Mouse (Mus musculus) large intestine, adult 2 months (tissue): Measurements from ENCODE around the gene Olfr1282. TPM values are rescaled to one million over a fixed set of nuclear protein-coding genes. Genes with fewer than 3 reads are reported as not detected.
"Not testable (repeated sequence)": the region's sequence is repeated elsewhere in the genome, so short reads cannot be mapped to it uniquely, and the experiment has no call there.

ENCODE experiments used
- DNase-seq: peaks from one replicate; pipeline ENCODE4 v3.0.0-alpha.2; 2012; ENCODE audit warnings: low read depth, low spot score
- WGBS: fragments of 180-500 bp; shearing (Covaris S2); methylation state at CpG from one replicate; pipeline ENCODE4 v1.1.7; 2018; 5-methylcytosine and 5-hydroxymethylcytosine counted together
- polyA plus RNA-seq: library from polyadenylated mRNA; depleted of rRNA; stranded (reverse); fragments of >200 nt; gene quantifications from 2 replicates; pipeline ENCODE4 v1.2.3, GENCODE M21; 2012; rRNA removed

The Olfr1282 gene
- polyA plus RNA-seq = not detected in 2 replicates

DNA sequence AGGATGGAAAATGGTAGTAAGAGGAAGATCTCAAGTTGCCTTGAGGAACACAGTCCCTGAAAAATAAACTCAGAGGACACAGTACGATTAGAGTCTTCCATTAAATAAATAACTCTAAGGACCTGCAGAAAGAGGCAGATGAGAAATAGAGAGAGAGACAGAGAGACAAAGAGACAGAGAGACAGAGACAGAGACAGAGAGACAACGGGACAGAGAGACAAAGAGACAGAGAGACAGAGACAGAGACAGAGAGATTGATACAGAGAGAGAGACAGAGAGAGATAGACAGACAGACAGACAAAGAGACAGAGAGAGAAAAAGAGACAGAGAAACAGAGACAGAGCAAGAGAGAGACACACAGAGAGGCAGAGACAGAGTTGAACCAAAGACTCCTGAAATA is at the start of gene Olfr1282:
Olfr1282 (minus strand) TSS at position 101 of the 400 bp plus-strand sequence.
- DNase-seq = no peak
- WGBS = 63% methylated on average over 2 of the region's 2 CpGs

- WGBS = 83% methylated on average over 1 of the region's 1 CpGs
- DNase-seq = no peak
These were observed 39.3 kb upstream of the Olfr1282 start, which contains the start of gene Olfr1284 for GRCm38 (mm10) chr2:111375222-111375621. Gene Olfr1284, plus strand, starts transcription at chr2:111375522.

GRCm38 (mm10) chr2:111366490-111366889 is 30.6 kb upstream of the Olfr1282 start, which contains the start of gene Olfr1283:
Gene Olfr1283, plus strand, starts transcription at chr2:111366790.
- WGBS = 68% methylated on average over 2 of the region's 2 CpGs
- no peak for DNase-seq

- not testable (repeated sequence) for DNase-seq
- 86% methylated on average over 5 of the region's 5 CpGs for whole genome bisulfite sequencing
These were observed 2.2 kb downstream of the Olfr1282 start for GRCm38 (mm10) chr2:111333721-111334120.

DNA sequence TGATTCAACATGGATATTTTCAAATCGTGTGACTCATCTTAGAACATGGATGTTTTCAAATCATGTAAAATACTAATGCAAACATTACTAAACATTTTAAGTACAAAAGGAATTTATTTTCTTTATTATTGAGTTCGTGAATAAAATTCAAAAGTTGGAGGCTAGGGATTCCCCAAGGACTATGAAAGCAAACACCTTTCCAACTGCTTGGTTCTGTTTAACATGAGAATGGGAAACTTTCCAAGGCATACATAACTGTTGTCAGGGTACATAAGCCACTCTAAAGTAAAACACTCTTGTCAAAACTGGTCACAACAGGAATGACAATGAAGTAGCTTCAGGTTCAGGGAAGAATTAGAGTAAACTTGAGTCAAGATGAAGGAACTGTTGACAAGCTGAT is 9.7 kb downstream of the Olfr1282 start, which contains the start of gene Olfr1281:
Olfr1281 (plus strand) TSS at position 301 of the 400 bp plus-strand sequence.
- no peak for DNase-seq
- WGBS = 66% methylated on average over 2 of the region's 2 CpGs

DNA sequence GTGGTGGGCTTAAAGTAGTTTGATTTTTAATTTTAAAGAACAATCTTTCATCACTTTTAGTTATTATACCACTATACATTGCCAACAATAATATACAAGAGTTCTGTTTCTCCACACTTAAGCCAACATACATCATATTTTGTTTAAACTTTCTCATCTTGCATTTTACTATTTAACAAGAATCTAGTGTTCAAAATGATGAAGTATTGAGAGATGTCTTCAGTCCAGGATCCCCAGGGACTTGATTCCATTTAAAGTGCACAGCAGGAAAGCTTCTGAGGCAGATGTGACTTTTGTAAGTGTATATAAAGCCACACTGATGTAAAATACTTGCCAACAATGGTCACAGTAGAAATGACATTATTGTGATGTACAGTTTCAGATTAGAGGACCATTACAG is 22.2 kb downstream of the Olfr1282 start, which contains the start of gene Olfr1280:
Olfr1280 (plus strand) TSS at position 301 of the 400 bp plus-strand sequence.
- DNase-seq = no peak

DNA sequence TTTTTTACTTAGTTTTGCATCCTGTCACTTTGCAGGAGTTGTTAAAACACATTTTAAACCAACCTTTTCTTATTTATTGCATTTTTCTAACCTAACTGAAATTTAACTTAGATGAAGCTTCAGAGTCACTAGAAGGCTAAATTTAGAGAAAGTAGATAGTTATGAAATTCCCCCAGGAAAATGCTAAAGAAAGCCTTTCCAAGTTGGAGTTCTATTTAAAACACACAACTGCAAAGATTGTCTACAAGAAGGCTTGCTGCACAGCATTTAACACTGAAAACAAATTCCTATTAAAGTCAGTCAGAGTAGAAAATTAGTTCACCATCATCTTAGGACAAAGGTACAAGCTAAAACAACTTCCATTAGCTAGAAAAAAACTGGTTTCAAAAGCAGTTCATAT is 35.5 kb downstream of the Olfr1282 start, which contains the start of gene Olfr1279:
Olfr1279 (plus strand) TSS at position 262 of the 400 bp plus-strand sequence.
- no peak for DNase-seq

GRCm38 (mm10) chr2:111298541-111298940 is 37.3 kb downstream of the Olfr1282 start:
- DNase-seq = no peak

DNA sequence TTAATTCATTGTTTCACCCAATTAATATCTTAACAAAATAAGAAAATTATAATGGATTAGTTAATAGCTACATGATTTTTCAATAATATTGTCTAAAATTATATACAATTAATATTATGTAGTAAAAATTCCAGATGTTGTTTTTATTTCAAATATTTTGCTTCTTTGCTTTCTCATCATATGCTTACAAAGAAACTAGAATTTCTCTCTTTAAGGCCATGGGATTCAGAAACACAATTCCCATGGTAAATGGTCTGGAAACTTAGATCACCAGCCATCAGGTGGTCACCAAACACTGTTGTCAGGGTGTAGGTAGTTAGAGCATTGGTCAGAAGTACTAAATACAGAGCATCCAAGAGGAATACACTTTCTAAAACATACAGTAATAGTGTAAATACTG is 46.0 kb downstream of the Olfr1282 start, which contains the start of gene Olfr1278:
Olfr1278 (plus strand) TSS at position 301 of the 400 bp plus-strand sequence.
- DNase-seq = no peak

Other genes with a start within 250 kb of the Olfr1282 start
- gene Gm13941, start 230.1 kb downstream of the Olfr1282 start, polyA plus RNA-seq = not detected in 2 replicates
- gene Gm15130, start 183.1 kb downstream of the Olfr1282 start, polyA plus RNA-seq = not detected in 2 replicates
- not detected in 2 replicates for gene 4930430A15Rik, start 106.5 kb downstream of the Olfr1282 start, polyA plus RNA-seq
- gene Olfr1275, start 100.8 kb downstream of the Olfr1282 start, polyA plus RNA-seq = not detected in 2 replicates
- not detected in 2 replicates for gene Olfr1276, start 81.6 kb downstream of the Olfr1282 start, polyA plus RNA-seq
- gene Olfr1277, start 62.0 kb downstream of the Olfr1282 start, polyA plus RNA-seq = not detected in 2 replicates
- gene Olfr1278, start 45.9 kb downstream of the Olfr1282 start, polyA plus RNA-seq = not detected in 2 replicates
- gene Olfr1279, start 35.4 kb downstream of the Olfr1282 start, polyA plus RNA-seq = not detected in 2 replicates
- not detected in 2 replicates for gene Olfr1280, start 22.1 kb downstream of the Olfr1282 start, polyA plus RNA-seq
- gene Olfr1281, start 9.6 kb downstream of the Olfr1282 start, polyA plus RNA-seq = not detected in 2 replicates
- gene Olfr1283, start 30.7 kb upstream of the Olfr1282 start, polyA plus RNA-seq = not detected in 2 replicates
- gene Olfr1284, start 39.4 kb upstream of the Olfr1282 start, polyA plus RNA-seq = not detected in 2 replicates
- not detected in 2 replicates for gene Olfr1286, start 87.0 kb upstream of the Olfr1282 start, polyA plus RNA-seq
- not detected in 2 replicates for gene Olfr1287, start 113.1 kb upstream of the Olfr1282 start, polyA plus RNA-seq
- not detected in 2 replicates for gene Olfr1288, start 138.0 kb upstream of the Olfr1282 start, polyA plus RNA-seq
- gene Olfr1289, start 144.7 kb upstream of the Olfr1282 start, polyA plus RNA-seq = not detected in 2 replicates
- not detected in 2 replicates for gene Olfr1290, start 157.8 kb upstream of the Olfr1282 start, polyA plus RNA-seq
- gene Olfr1291-ps1, start 161.1 kb upstream of the Olfr1282 start, polyA plus RNA-seq = not detected in 2 replicates
- not detected in 2 replicates for gene Olfr1293-ps, start 189.1 kb upstream of the Olfr1282 start, polyA plus RNA-seq
- gene Olfr1294, start 204.2 kb upstream of the Olfr1282 start, polyA plus RNA-seq = not detected in 2 replicates
- not detected in 2 replicates for gene Olfr1295, start 233.6 kb upstream of the Olfr1282 start, polyA plus RNA-seq